Mouse (Mus musculus): ENCODE measurements around the gene Cct8. TPM values are rescaled to one million over a fixed set of nuclear protein-coding genes. Genes with fewer than 3 reads are reported as not detected.

The Cct8 gene
- total and polyA plus RNA-seq, 3 experiments = 393 to 1,102 (median 812) TPM

- H3K36me3 ChIP-seq (ENCODE audit: control insufficient read depth in 1 of 2, insufficient read depth in 2 of 2, low read length in 2 of 2) = peaks cover 0 to 8% of the 10 kb centered on the region in 2 experiments; a peak in 2 of 4 replicates
- no peak overlapping the region for H3K27ac ChIP-seq (ENCODE audit: control insufficient read depth, low read depth, low read length)
- H3K27me3 ChIP-seq (ENCODE audit: control insufficient read depth in 1 of 2, insufficient read depth in 2 of 2, low read length in 2 of 2) = no peaks in the 10 kb centered on the region
- H3K4me1 ChIP-seq (ENCODE audit: control insufficient read depth in 1 of 2, insufficient read depth in 2 of 2, low read length in 2 of 2) = peaks cover 2 to 14% of the 10 kb centered on the region in 2 experiments
- TF ChIP-seq BHLHE40 (IDR thresholded peaks at IDR 0.05; ENCODE audit: borderline replicate concordance, low read depth, low read length) (no peak), MXI1 (IDR thresholded peaks at IDR 0.05; ENCODE audit: low read depth, low read length) (no peak), MYC (IDR thresholded peaks at IDR 0.05; ENCODE audit: low read depth, low read length) (no peak), TCF12 (IDR thresholded peaks at IDR 0.05; ENCODE audit: low read depth, low read length) (no peak), ELF1 (IDR thresholded peaks at IDR 0.05; ENCODE audit: low read depth, low read length) (no peak), E2F4 (IDR thresholded peaks at IDR 0.05; ENCODE audit: borderline replicate concordance, low read depth, low read length) (no peak), ZC3H11A (IDR thresholded peaks at IDR 0.05; ENCODE audit: low read depth, low read length) (no peak), TBP (IDR thresholded peaks at IDR 0.05; ENCODE audit: low read depth, low read length) (no peak), POLR2A (IDR thresholded peaks at IDR 0.05; ENCODE audit: control insufficient read depth in 1 of 2, insufficient read depth in 1 of 2, low read depth in 1 of 2, low read length in 2 of 2, poor library complexity in 1 of 2) (no peak), ZMIZ1 (IDR thresholded peaks at IDR 0.05; ENCODE audit: low read depth, low read length) (no peak), ZNF384 (IDR thresholded peaks at IDR 0.05; ENCODE audit: low read depth, low read length) (no peak), MAX (IDR thresholded peaks at IDR 0.05; ENCODE audit: low read length) (no peak), SIN3A (IDR thresholded peaks at IDR 0.05; ENCODE audit: low read length) (no peak), JUND (IDR thresholded peaks at IDR 0.05; ENCODE audit: low read depth, low read length) (no peak), KAT2A (conservative IDR thresholded peaks at IDR 0.05; ENCODE audit: low read depth, low read length) (no peak), GABPA (IDR thresholded peaks at IDR 0.05; ENCODE audit: low read depth, low read length) (no peak), ZKSCAN1 (IDR thresholded peaks at IDR 0.05; ENCODE audit: low read depth, low read length) (no peak)
- peaks cover 2% of the 10 kb centered on the region for H3K79me2 ChIP-seq (ENCODE audit: control insufficient read depth, insufficient read depth, low read length, poor library complexity)
- no peak overlapping the region for H3K9ac ChIP-seq (ENCODE audit: control insufficient read depth, low read depth, low read length, poor library complexity, severe bottlenecking)
- H3K9me3 ChIP-seq (replicated peaks; ENCODE audit: insufficient read depth, low read length) = no peaks in the 10 kb centered on the region
- DNase-seq (ENCODE audit: low read depth, low spot score) = no peak
- H3K4me3 ChIP-seq (ENCODE audit: control insufficient read depth in 1 of 2, insufficient read depth in 1 of 2, low read depth in 2 of 2, low read length in 2 of 2) = no peak overlapping the region
Measured at GRCm38 (mm10) chr16:87437096-87437495, 58.6 kb downstream of the Cct8 start.

GRCm38 (mm10) chr16:87435411-87436205 lies 60.1 kb downstream of the Cct8 start:
- H3K4me1 ChIP-seq (ENCODE audit: control insufficient read depth in 1 of 2, insufficient read depth in 2 of 2, low read length in 2 of 2) = peaks cover 2 to 6% of the 10 kb centered on the region in 2 experiments; a peak in 3 of 4 replicates
- H3K27ac ChIP-seq (ENCODE audit: control insufficient read depth, low read depth, low read length) = no peak overlapping the region
- H3K36me3 ChIP-seq (ENCODE audit: control insufficient read depth in 1 of 2, insufficient read depth in 2 of 2, low read length in 2 of 2) = peaks cover 0 to 10% of the 10 kb centered on the region in 2 experiments; a peak in 2 of 4 replicates
- no peak overlapping the region for H3K9ac ChIP-seq (ENCODE audit: control insufficient read depth, low read depth, low read length, poor library complexity, severe bottlenecking)
- H3K9me3 ChIP-seq (replicated peaks; ENCODE audit: insufficient read depth, low read length) = no peaks in the 10 kb centered on the region
- TF ChIP-seq ZMIZ1 (IDR thresholded peaks at IDR 0.05; ENCODE audit: low read depth, low read length) = no peak
- no peak for TF ChIP-seq SMC3 (IDR thresholded peaks at IDR 0.05; ENCODE audit: low read depth, low read length)
- no peak for TF ChIP-seq CTCF (IDR thresholded peaks at IDR 0.05 in 2 of 3, conservative IDR thresholded peaks at IDR 0.05 in 1 of 3; ENCODE audit: control insufficient read depth in 1 of 3, insufficient read depth in 1 of 3, low read depth in 2 of 3, low read length in 3 of 3, poor library complexity in 1 of 3, severe bottlenecking in 1 of 3)
- no peak for TF ChIP-seq MXI1 (IDR thresholded peaks at IDR 0.05; ENCODE audit: low read depth, low read length)
- no peak for TF ChIP-seq RAD21 (IDR thresholded peaks at IDR 0.05; ENCODE audit: low read depth, low read length)
- TF ChIP-seq MEF2A (IDR thresholded peaks at IDR 0.05; ENCODE audit: extremely low read depth, insufficient replicate concordance, low read depth, low read length, poor library complexity, severe bottlenecking) = no peak
- no peak for TF ChIP-seq MAZ (IDR thresholded peaks at IDR 0.05; ENCODE audit: low read depth, low read length)
- TF ChIP-seq UBTF (IDR thresholded peaks at IDR 0.05; ENCODE audit: borderline replicate concordance, insufficient read depth, low read depth, low read length) = no peak
- no peak for TF ChIP-seq USF1 (IDR thresholded peaks at IDR 0.05; ENCODE audit: low read depth, low read length)
- no peak overlapping the region for H3K4me3 ChIP-seq (ENCODE audit: control insufficient read depth in 1 of 2, insufficient read depth in 1 of 2, low read depth in 2 of 2, low read length in 2 of 2)
- peaks cover 14% of the 10 kb centered on the region for H3K79me2 ChIP-seq (ENCODE audit: control insufficient read depth, insufficient read depth, low read length, poor library complexity)
- DNase-seq (ENCODE audit: low read depth, low spot score) = no peak
- no peaks in the 10 kb centered on the region for H3K27me3 ChIP-seq (ENCODE audit: control insufficient read depth in 1 of 2, insufficient read depth in 2 of 2, low read length in 2 of 2)

Measured in MEL (cell line).